Mouse (Mus musculus): Measurements from ENCODE around the gene Plcb3. TPM values are rescaled to one million over a fixed set of nuclear protein-coding genes. Genes with fewer than 3 reads are reported as not detected.
"Not testable (repeated sequence)": the region's sequence is repeated elsewhere in the genome, so short reads cannot be mapped to it uniquely, and the experiment has no call there.

Plcb3 gene
- polyA plus RNA-seq, 1 experiment from 2014 or later = 11.3 TPM

- Histone ChIP-seq H3K9me3 (no peaks in the 10 kb centered on the region), H3K4me3 (no peak overlapping the region), H3K9ac (no peak overlapping the region), H3K27me3 (replicated peaks) (no peaks in the 10 kb centered on the region), H3K4me1 (peaks cover 37% of the 10 kb centered on the region), H3K4me2 (no peak overlapping the region), H3K27ac (no peak overlapping the region), H3K36me3 (replicated peaks) (0 out of 2 replicates have a peak, but pooled peaks cover 11% of the 10 kb centered on the region)
- WGBS = 82% methylated on average over 9 of the region's 9 CpGs
- no peak for ATAC-seq (replicated peaks)
Observed at GRCm38 (mm10) chr19:6997721-6998290, 21.5 kb upstream of the Plcb3 start.

DNA sequence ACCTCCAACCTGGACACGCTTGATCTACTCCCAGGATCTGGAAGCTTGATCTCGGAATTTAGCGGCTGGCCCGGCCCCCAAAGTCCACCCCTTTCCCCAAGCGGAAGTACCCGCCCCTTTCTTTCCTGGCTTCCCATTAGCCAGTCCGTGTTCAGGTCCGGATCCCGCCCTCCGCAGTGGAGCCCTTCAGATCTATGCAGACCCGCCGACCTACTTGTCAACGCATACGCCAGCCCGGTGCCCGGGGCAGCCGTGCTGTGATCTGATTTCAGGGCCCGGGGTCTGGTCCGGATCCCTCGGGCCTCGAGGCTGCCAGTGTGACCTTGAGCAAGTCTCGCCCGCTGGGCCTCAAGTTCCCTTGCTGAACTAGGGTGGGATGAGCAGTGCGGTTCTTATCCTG is 19.7 kb upstream of the Plcb3 start, which contains the start of the genes Nudt22 and Trpt1:
TSS of gene Nudt22 (minus strand) at position 112 of the 400 bp plus-strand sequence.
TSS of gene Trpt1 (plus strand) at position 126 of the 400 bp plus-strand sequence.
- WGBS = under 1% methylated on average over 24 of the region's 24 CpGs
- no peaks in the 10 kb centered on the region for H3K9me3 ChIP-seq
- H3K27ac ChIP-seq = peak within 1 kb of the TSS; percentile 78
- peak within 1 kb of the TSS; percentile 69 for H3K4me3 ChIP-seq
- peaks cover 48% of the 10 kb centered on the region for H3K4me1 ChIP-seq
- H3K27me3 ChIP-seq (replicated peaks) = no peaks in the 10 kb centered on the region
- H3K36me3 ChIP-seq (replicated peaks) = 0 out of 2 replicates have a peak, but pooled peaks cover 11% of the 10 kb centered on the region
- peak; percentile 65 for ATAC-seq (replicated peaks)
- peak within 1 kb of the TSS; percentile 78 for H3K9ac ChIP-seq
- peak within 1 kb of the TSS; percentile 91 for H3K4me2 ChIP-seq

GRCm38 (mm10) chr19:6995255-6995991 is 19.2 kb upstream of the Plcb3 start:
- peak overlapping the region; percentile 69 for H3K4me3 ChIP-seq
- no peaks in the 10 kb centered on the region for H3K9me3 ChIP-seq
- no peaks in the 10 kb centered on the region for H3K27me3 ChIP-seq (replicated peaks)
- ATAC-seq (replicated peaks) = no peak
- H3K27ac ChIP-seq = no peak overlapping the region
- 0 out of 2 replicates have a peak, but pooled peaks cover 11% of the 10 kb centered on the region for H3K36me3 ChIP-seq (replicated peaks)
- H3K4me1 ChIP-seq = peaks cover 48% of the 10 kb centered on the region
- H3K4me2 ChIP-seq = peak overlapping the region; percentile 91
- H3K9ac ChIP-seq = peak overlapping the region; percentile 78
- 49% methylated on average over 21 of the region's 21 CpGs for WGBS

DNA sequence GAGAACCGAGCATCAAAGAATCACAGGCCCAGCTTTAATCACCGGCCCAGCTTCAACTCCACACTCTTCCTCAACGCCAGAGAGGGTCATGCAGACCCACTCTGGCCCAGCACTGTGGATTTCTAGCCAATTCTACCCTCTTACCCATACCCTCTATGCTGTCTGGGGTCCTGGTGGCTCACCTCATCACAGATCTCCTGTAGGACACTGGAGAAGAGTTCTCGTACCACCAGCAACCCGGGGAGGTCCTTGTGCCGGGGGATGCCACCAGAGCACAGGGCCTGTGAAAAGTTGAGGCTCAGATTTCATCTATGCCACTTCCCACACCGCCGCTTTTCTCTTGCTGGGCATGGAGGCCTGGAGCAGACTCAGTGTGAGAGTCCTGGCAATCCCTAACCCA is 18.2 kb upstream of the Plcb3 start:
- 86% methylated on average over 8 of the region's 8 CpGs for WGBS
- H3K9me3 ChIP-seq = no peaks in the 10 kb centered on the region
- no peak overlapping the region for H3K4me2 ChIP-seq
- no peaks in the 10 kb centered on the region for H3K27me3 ChIP-seq (replicated peaks)
- H3K9ac ChIP-seq = no peak overlapping the region
- no peak overlapping the region for H3K27ac ChIP-seq
- peaks cover 48% of the 10 kb centered on the region for H3K4me1 ChIP-seq
- ATAC-seq (replicated peaks) = no peak
- 0 out of 2 replicates have a peak, but pooled peaks cover 5% of the 10 kb centered on the region for H3K36me3 ChIP-seq (replicated peaks)
- no peak overlapping the region for H3K4me3 ChIP-seq

DNA sequence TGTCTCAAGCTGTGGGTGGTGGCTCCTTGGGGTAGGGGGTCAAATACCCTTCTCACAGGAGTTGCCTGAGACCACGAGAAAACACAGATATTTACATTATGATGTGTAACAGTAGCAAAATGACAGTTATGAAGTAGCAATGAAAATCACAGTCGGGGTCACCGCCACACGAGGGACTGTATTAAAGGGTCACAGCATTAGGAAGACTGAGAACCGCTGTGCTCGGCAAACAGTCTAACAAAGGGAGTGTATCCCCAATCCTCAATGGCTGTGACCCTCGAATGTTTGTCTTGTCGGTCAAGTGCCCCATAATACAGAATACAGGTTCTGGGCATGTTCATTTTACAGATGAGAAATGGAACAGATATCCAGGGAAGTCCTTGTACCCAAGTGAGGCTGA is 17.7 kb upstream of the Plcb3 start:
- Histone ChIP-seq H3K27ac (no peak overlapping the region), H3K9ac (no peak overlapping the region), H3K4me2 (no peak overlapping the region), H3K27me3 (replicated peaks) (no peaks in the 10 kb centered on the region), H3K4me3 (no peak overlapping the region), H3K4me1 (peaks cover 48% of the 10 kb centered on the region), H3K9me3 (no peaks in the 10 kb centered on the region), H3K36me3 (replicated peaks) (0 out of 2 replicates have a peak, but pooled peaks cover under 1% of the 10 kb centered on the region)
- WGBS = 85% methylated on average over 8 of the region's 8 CpGs
- ATAC-seq (replicated peaks) = no peak

- H3K4me1 ChIP-seq = peaks cover 50% of the 10 kb centered on the region
- H3K9me3 ChIP-seq = no peaks in the 10 kb centered on the region
- WGBS = 64% methylated on average over 14 of the region's 14 CpGs
- H3K27me3 ChIP-seq (replicated peaks) = no peaks in the 10 kb centered on the region
- H3K4me3 ChIP-seq = peak overlapping the region; percentile 55
- no peaks in the 10 kb centered on the region for H3K36me3 ChIP-seq (replicated peaks)
- peak overlapping the region; percentile 34; the same call in 1 of the 2 replicates for H3K27ac ChIP-seq
- 0 out of 2 replicates have a peak, but pooled peaks have one; percentile 0 for ATAC-seq (replicated peaks)
- peak overlapping the region; percentile 88 for H3K4me2 ChIP-seq
- H3K9ac ChIP-seq = peak overlapping the region; percentile 60
Observed at GRCm38 (mm10) chr19:6993011-6993770, 16.9 kb upstream of the Plcb3 start.

DNA sequence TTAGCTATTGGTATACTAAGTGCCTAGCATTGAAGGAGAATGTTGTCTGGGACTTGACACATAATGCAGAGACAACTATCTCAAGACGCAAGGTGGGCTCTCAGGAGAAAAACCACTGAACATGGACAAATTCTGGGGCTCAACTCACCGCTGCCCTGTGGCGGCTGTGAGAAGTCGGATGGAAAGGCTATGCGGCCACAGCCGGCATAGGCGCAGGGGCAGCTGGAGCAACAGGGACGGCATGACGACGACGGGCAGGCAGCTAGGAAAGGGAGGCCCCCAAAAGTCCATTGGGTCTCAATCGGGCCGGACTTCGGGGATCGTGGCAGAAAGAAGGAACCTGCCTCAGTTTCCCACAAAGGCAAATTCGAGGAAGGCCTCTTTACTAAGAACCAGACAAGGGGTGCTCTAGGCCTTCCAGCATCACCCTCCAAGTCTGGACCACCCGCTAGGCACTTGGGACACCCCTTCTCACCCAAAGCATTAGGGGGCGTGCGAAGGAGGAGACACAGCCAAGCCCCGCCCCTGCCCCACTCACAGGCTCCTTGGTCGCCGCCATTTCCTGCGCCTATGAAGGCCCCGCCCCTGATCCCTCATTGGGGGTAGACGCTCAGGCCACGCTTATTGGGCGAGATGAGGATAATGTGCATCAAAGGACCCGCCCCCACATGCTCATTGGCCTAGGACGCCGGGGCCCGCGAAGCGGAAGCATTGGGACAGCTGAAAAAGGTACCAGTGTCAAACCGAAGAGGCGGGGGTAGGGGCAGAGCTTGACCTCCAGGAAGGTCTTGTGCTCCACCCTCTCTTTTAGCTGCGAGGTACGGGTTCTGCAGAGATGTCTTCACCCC is 16.0 kb upstream of the Plcb3 start, which contains the start of gene Dnajc4:
TSS of gene Dnajc4 (minus strand) at position 562 of the 848 bp plus-strand sequence.
- under 1% methylated on average over 37 of the region's 37 CpGs for whole genome bisulfite sequencing
- H3K4me3 ChIP-seq = peak within 1 kb of the TSS; percentile 55
- peak within 1 kb of the TSS; percentile 55 for H3K27ac ChIP-seq
- no peaks in the 10 kb centered on the region for H3K9me3 ChIP-seq
- H3K4me1 ChIP-seq = peaks cover 54% of the 10 kb centered on the region
- no peaks in the 10 kb centered on the region for H3K27me3 ChIP-seq (replicated peaks)
- H3K9ac ChIP-seq = peak within 1 kb of the TSS; percentile 60
- no peaks in the 10 kb centered on the region for H3K36me3 ChIP-seq (replicated peaks)
- H3K4me2 ChIP-seq = peak within 1 kb of the TSS; percentile 88
- peak; percentile 95 for ATAC-seq (replicated peaks)

- H3K4me3 ChIP-seq; H3K27ac ChIP-seq; H3K9ac ChIP-seq; H3K9me3 ChIP-seq; H3K36me3 ChIP-seq (replicated peaks); H3K4me2 ChIP-seq; H3K27me3 ChIP-seq (replicated peaks); ATAC-seq (replicated peaks): not testable (repeated sequence)
- WGBS = 91% methylated on average over 6 of the region's 6 CpGs
- peaks cover 52% of the 10 kb centered on the region for H3K4me1 ChIP-seq
Observed at GRCm38 (mm10) chr19:6991166-6991565, 14.9 kb upstream of the Plcb3 start.

DNA sequence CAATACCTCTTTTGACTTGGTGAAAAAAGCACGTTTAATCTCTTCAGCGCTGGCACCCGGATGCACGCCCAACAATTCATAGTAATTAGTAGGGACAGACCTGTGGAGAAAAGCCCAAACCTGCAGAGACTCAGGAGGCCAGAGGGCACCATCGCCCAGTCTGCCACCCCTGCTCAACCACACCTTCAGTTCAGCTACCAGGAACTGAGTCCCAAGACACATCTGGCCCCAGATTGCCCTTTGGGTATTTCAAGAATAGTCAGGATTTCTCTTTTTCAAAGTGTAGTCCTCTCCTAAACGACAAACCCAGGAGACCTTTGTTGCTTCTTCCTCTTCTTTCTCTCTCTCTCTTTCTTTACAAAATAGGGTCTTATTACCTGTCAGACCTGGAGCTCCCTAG is 14.4 kb upstream of the Plcb3 start:
- Histone ChIP-seq H3K4me2 (no peak overlapping the region), H3K27me3 (replicated peaks) (no peaks in the 10 kb centered on the region), H3K4me3 (no peak overlapping the region), H3K27ac (no peak overlapping the region), H3K9me3 (no peaks in the 10 kb centered on the region), H3K4me1 (peaks cover 52% of the 10 kb centered on the region), H3K36me3 (replicated peaks) (no peaks in the 10 kb centered on the region), H3K9ac (no peak overlapping the region)
- no peak for ATAC-seq (replicated peaks)
- WGBS = 90% methylated on average over 6 of the region's 6 CpGs

DNA sequence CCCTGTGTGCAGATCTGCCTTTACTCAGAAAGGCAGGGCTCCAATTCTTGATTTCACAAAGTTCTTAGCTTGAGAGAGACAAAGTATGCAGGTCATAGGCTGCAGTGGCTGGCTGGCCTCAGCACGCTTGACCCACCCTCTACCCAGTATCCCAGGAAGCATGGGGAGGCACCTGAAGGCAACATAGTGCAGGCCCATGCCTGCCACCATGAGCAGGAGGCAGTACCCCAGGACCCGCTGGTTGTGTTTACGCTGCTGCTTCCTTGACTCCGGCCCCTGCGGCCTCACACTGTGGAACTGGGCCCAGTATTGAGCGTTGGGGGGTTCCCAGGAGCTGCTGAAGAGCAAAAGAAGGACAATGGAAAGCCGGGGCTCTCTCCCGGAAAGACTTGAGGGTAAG is 13.0 kb upstream of the Plcb3 start:
- Histone ChIP-seq H3K4me1 (peaks cover 38% of the 10 kb centered on the region), H3K9ac (no peak overlapping the region), H3K4me2 (no peak overlapping the region), H3K4me3 (no peak overlapping the region), H3K27ac (no peak overlapping the region), H3K9me3 (no peaks in the 10 kb centered on the region), H3K36me3 (replicated peaks) (no peaks in the 10 kb centered on the region), H3K27me3 (replicated peaks) (no peaks in the 10 kb centered on the region)
- WGBS = 86% methylated on average over 8 of the region's 8 CpGs
- no peak for ATAC-seq (replicated peaks)

- Histone ChIP-seq H3K9ac (peak overlapping the region; percentile 79), H3K27me3 (replicated peaks) (no peaks in the 10 kb centered on the region), H3K36me3 (replicated peaks) (no peaks in the 10 kb centered on the region), H3K27ac (peak overlapping the region; percentile 79), H3K4me1 (peaks cover 31% of the 10 kb centered on the region), H3K9me3 (no peaks in the 10 kb centered on the region), H3K4me3 (peak overlapping the region; percentile 68), H3K4me2 (peak overlapping the region; percentile 88)
- WGBS = 1% methylated on average over 8 of the region's 8 CpGs
- no peak for ATAC-seq (replicated peaks)
Observed at GRCm38 (mm10) chr19:6987904-6988285, 11.6 kb upstream of the Plcb3 start.

Data from midbrain, embryonic 15.5 days (tissue).